Mouse (Mus musculus) ovary, adult 18-20 months (tissue): ENCODE measurements around the gene Lmo4.

Source experiments
- DNase-seq: peaks from one replicate; pipeline ENCODE4 v3.0.0; 2022; ENCODE audit warnings: low spot score, mixed read lengths

The Lmo4 gene

GRCm38 (mm10) chr3:144204413-144205311 lies at the start of gene Lmo4:
TSS of gene Lmo4 (minus strand) at chr3:144205220.
- peak; percentile 76 for DNase-seq

GRCm38 (mm10) chr3:144254281-144254680 lies 49.3 kb upstream of the Lmo4 start:
- DNase-seq: no peak

GRCm38 (mm10) chr3:144253018-144253417 lies 48.0 kb upstream of the Lmo4 start:
- no peak for DNase-seq

- no peak for DNase-seq
Measured at GRCm38 (mm10) chr3:144252109-144252508, 47.1 kb upstream of the Lmo4 start.

- peak; percentile 20 for DNase-seq
Measured at GRCm38 (mm10) chr3:144242025-144242673, 37.1 kb upstream of the Lmo4 start.

- DNase-seq: no peak
Measured at GRCm38 (mm10) chr3:144241161-144241560, 36.1 kb upstream of the Lmo4 start.

- DNase-seq: no peak
Measured at GRCm38 (mm10) chr3:144238482-144238881, 33.5 kb upstream of the Lmo4 start.

- no peak for DNase-seq
Measured at GRCm38 (mm10) chr3:144232347-144233008, 27.5 kb upstream of the Lmo4 start.

- no peak for DNase-seq
Measured at GRCm38 (mm10) chr3:144231931-144232330, 26.9 kb upstream of the Lmo4 start.

GRCm38 (mm10) chr3:144231419-144231818 lies 26.4 kb upstream of the Lmo4 start:
- no peak for DNase-seq

- no peak for DNase-seq
Measured at GRCm38 (mm10) chr3:144230016-144230415, 25.0 kb upstream of the Lmo4 start.

- no peak for DNase-seq
Measured at GRCm38 (mm10) chr3:144229312-144229711, 24.3 kb upstream of the Lmo4 start.

GRCm38 (mm10) chr3:144225456-144226240 lies 20.6 kb upstream of the Lmo4 start:
- DNase-seq: no peak

GRCm38 (mm10) chr3:144224594-144224993 lies 19.6 kb upstream of the Lmo4 start:
- DNase-seq: no peak

GRCm38 (mm10) chr3:144223377-144224105 lies 18.5 kb upstream of the Lmo4 start:
- DNase-seq: no peak

- no peak for DNase-seq
Measured at GRCm38 (mm10) chr3:144222381-144222780, 17.4 kb upstream of the Lmo4 start.

GRCm38 (mm10) chr3:144207498-144207897 lies 2.5 kb upstream of the Lmo4 start:
- DNase-seq: no peak

- no peak for DNase-seq
Measured at GRCm38 (mm10) chr3:144206942-144207341, 1.9 kb upstream of the Lmo4 start.

- no peak for DNase-seq
Measured at GRCm38 (mm10) chr3:144206261-144206660, 1.2 kb upstream of the Lmo4 start.

- DNase-seq: peak; percentile 95
Measured at GRCm38 (mm10) chr3:144205351-144206153, 532 bp upstream of the Lmo4 start.
